Mouse (Mus musculus) MEL (cell line): Measurements from ENCODE around the gene Cpa4.

Source experiments
- BHLHE40 ChIP-seq: IDR thresholded peaks from 2 replicates; pipeline ENCODE4 v1.6.1; 2012; ENCODE audit warnings: low read depth, mild to moderate bottlenecking, inconsistent platforms, low read length, improper control_type of control experiment, borderline replicate concordance
- CHD2 ChIP-seq: IDR thresholded peaks from 2 replicates; pipeline ENCODE4 v1.6.1; 2011; ENCODE audit warnings: low read length, improper control_type of control experiment
- CTCF ChIP-seq, 3 experiments: IDR thresholded peaks in 2 of 3; conservative IDR thresholded peaks in 1 of 3; 2 replicates each; pipeline ENCODE4 v1.5.1; 2011 to 2012; ENCODE audit warnings: low read length in 3 of 3, low read depth in 2 of 3, mild to moderate bottlenecking in 2 of 3, improper control_type of control experiment in 1 of 3, inconsistent platforms in 1 of 3, mixed read lengths in 1 of 3, moderate library complexity in 1 of 3; ENCODE audit not compliant: control insufficient read depth in 1 of 3, insufficient read depth in 1 of 3, poor library complexity in 1 of 3, severe bottlenecking in 1 of 3
- E2F4 ChIP-seq: IDR thresholded peaks from 2 replicates; pipeline ENCODE4 v1.6.1; 2011; ENCODE audit warnings: low read depth, low read length, improper control_type of control experiment, borderline replicate concordance
- ETS1 ChIP-seq: IDR thresholded peaks from 2 replicates; pipeline ENCODE4 v1.6.1; 2012; ENCODE audit warnings: low read depth, mild to moderate bottlenecking, inconsistent platforms, low read length, improper control_type of control experiment, moderate library complexity
- JUND ChIP-seq: IDR thresholded peaks from 2 replicates; pipeline ENCODE4 v1.6.1; 2011; ENCODE audit warnings: low read depth, mild to moderate bottlenecking, improper control_type of control experiment, low read length
- MAX ChIP-seq: IDR thresholded peaks from 2 replicates; pipeline ENCODE4 v1.6.1; 2011; ENCODE audit warnings: low read length, improper control_type of control experiment
- MXI1 ChIP-seq: IDR thresholded peaks from 2 replicates; pipeline ENCODE4 v1.6.1; 2011; ENCODE audit warnings: mild to moderate bottlenecking, low read depth, low read length, improper control_type of control experiment
- NELFE ChIP-seq: IDR thresholded peaks from 2 replicates; pipeline ENCODE4 v1.6.1; 2011; ENCODE audit warnings: low read depth, low read length, improper control_type of control experiment
- POLR2A ChIP-seq, 2 experiments: IDR thresholded peaks; 2 replicates each; pipeline ENCODE4 v1.6.1; 2011 to 2012; ENCODE audit warnings: low read length in 2 of 2, mild to moderate bottlenecking in 2 of 2, control low read depth in 1 of 2, improper control_type of control experiment in 1 of 2, low read depth in 1 of 2, moderate library complexity in 1 of 2; ENCODE audit not compliant: control insufficient read depth in 1 of 2, insufficient read depth in 1 of 2, poor library complexity in 1 of 2
- POLR2AphosphoS5 ChIP-seq: IDR thresholded peaks from 2 replicates; pipeline ENCODE4 v1.6.1; 2012; ENCODE audit warnings: low read depth, borderline replicate concordance, mild to moderate bottlenecking, inconsistent platforms, low read length, moderate library complexity, mixed read lengths
- UBTF ChIP-seq: IDR thresholded peaks from 2 replicates; pipeline ENCODE4 v1.6.1; 2012; ENCODE audit warnings: low read depth, mild to moderate bottlenecking, inconsistent platforms, low read length, improper control_type of control experiment, moderate library complexity, borderline replicate concordance; ENCODE audit not compliant: insufficient read depth
- USF1 ChIP-seq: IDR thresholded peaks from 2 replicates; pipeline ENCODE4 v1.6.1; 2014; ENCODE audit warnings: low read depth, mild to moderate bottlenecking, inconsistent platforms, low read length, improper control_type of control experiment, moderate library complexity

DNA sequence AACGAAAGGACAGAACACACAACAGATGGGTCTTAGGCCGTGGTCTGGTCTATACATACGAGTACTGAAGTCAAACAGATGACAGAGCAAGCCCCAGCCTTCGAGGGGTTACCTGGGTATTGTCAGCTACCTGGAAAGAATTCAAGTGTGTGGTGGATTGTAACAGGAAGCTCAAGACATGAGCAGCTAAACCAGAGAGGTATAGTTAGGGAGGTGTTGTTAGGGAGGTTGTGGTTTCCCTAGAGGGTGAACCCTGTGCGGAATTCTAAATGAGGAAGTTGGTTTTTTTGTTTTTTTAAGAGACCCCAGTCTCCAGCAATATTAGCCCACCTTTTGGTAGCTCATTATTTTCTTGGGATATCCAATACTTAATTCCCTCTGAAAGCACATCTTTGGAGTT is 37.5 kb downstream of the Cpa4 start:
- TF ChIP-seq MXI1 (no peak), MAX (no peak), BHLHE40 (no peak), POLR2A (IDR thresholded peaks at IDR 0.05; ENCODE audit: control insufficient read depth in 1 of 2, insufficient read depth in 1 of 2, low read depth in 1 of 2, low read length in 2 of 2, poor library complexity in 1 of 2) (no peak), CTCF (IDR thresholded peaks at IDR 0.05 in 2 of 3, conservative IDR thresholded peaks at IDR 0.05 in 1 of 3; ENCODE audit: control insufficient read depth in 1 of 3, insufficient read depth in 1 of 3, low read depth in 2 of 3, low read length in 3 of 3, poor library complexity in 1 of 3, severe bottlenecking in 1 of 3) (no peak), POLR2AphosphoS5 (no peak), JUND (no peak), CHD2 (no peak), NELFE (no peak), USF1 (no peak), E2F4 (no peak), ETS1 (no peak), UBTF (no peak)
